Mouse (Mus musculus): ENCODE results near the gene Gpr152.
"Not testable (repeated sequence)": the region's sequence is repeated elsewhere in the genome, so short reads cannot be mapped to it uniquely, and the experiment has no call there.

Gpr152 gene

DNA sequence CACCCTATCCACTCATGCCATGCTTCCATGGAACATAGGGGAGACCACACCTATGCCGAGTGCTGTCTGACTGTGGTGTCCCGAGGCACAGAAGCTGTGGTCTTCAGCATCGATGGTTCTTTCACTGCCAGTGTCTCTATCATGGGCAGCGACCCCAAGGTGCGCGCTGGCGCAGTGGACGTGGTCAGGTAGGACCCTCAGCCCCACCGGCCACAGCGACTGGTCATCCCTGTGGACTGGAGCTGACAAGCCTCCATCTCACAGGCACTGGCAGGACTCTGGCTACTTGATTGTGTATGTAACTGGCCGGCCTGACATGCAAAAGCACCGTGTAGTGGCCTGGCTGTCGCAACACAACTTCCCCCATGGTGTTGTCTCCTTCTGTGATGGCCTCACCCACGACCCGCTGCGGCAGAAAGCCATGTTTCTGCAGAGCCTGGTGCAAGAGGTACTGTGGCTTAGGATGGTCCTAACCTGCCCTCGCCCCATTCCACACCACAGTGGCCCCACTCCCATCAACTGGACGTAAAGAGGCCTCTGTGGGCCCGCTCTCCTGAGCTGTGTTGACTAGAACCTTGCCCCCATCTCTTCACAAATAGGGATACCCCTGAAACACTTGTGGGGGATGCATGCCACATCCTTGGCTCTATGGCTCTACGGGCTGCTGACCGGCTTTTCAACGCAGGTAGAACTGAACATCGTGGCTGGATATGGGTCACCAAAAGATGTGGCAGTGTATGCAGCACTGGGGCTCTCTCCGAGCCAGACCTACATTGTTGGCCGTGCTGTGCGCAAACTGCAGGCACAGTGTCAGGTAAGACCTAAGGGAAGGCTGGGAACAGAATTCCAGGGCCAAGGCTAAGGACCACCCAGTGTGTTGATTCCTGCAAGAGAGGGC, 27.3 kb upstream of the Gpr152 start:
- DNase-seq = no peak

- peak; percentile 85 for DNase-seq
Observed at GRCm38 (mm10) chr19:4113186-4113805, 26.3 kb upstream of the Gpr152 start.

DNA sequence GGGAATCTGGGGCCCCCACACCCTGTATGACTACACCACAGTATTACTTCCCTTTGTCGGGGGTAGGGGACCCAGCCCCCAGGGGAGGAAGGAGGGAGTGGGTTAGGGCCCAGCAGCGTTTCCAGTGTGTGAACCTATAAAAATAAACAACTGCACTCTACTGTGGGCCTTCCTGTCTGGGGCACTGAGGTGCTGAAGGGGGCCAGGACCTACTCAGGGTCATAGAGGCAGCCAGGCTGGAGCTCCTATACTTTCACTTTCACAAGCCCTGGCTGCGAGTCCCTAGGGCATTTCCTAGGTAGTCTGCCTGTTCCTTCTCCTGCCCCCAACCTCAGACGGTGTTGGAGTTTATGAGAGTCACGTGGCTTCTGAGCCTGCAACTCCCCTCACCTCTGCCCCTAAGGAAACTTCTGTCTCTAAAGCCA, 25.8 kb upstream of the Gpr152 start:
- DNase-seq = peak; percentile 63

GRCm38 (mm10) chr19:4114551-4114950, 25.0 kb upstream of the Gpr152 start:
- DNase-seq = no peak

DNA sequence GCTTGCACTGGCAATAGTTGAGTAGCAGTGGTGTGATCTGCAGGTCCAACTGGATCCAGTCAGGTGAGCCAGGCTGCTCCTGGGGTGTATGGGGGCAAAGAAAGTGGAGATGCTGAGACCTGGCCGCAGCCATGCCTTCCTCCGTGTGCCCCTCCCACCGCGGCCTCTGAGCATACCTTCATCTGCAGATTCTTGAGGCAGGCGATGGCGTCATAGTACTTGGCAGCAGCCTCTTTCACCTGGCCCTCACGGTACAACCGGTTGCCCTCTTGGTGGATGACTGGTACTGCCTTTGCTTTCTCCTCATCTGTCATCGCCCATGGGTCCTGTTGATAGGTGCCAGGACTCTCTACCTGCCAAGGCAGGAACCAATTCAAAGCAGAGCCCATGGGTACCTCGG, 24.4 kb upstream of the Gpr152 start:
- no peak for DNase-seq

- DNase-seq = no peak
Observed at GRCm38 (mm10) chr19:4115816-4116215, 23.8 kb upstream of the Gpr152 start.

DNA sequence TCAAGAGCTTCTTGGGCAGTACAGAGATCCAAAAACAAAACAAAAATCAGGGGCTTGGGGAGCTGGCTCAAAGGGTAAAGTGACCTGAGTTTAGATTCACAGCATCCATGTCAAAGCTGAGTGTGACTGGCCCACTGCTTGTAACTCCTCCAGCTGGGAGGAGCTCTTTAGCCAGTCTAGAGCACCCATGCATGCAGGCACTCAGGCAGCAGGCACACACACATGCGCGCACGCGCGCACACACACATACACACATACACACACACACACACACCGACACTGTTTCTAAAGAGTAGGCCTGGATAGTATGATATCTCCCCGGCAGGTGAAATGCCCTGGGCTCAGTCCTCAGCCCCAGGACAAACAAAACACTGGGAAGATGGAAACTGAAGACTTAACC, 22.6 kb upstream of the Gpr152 start:
- DNase-seq = no peak

GRCm38 (mm10) chr19:4118350-4118749, 21.2 kb upstream of the Gpr152 start:
- DNase-seq = no peak

DNA sequence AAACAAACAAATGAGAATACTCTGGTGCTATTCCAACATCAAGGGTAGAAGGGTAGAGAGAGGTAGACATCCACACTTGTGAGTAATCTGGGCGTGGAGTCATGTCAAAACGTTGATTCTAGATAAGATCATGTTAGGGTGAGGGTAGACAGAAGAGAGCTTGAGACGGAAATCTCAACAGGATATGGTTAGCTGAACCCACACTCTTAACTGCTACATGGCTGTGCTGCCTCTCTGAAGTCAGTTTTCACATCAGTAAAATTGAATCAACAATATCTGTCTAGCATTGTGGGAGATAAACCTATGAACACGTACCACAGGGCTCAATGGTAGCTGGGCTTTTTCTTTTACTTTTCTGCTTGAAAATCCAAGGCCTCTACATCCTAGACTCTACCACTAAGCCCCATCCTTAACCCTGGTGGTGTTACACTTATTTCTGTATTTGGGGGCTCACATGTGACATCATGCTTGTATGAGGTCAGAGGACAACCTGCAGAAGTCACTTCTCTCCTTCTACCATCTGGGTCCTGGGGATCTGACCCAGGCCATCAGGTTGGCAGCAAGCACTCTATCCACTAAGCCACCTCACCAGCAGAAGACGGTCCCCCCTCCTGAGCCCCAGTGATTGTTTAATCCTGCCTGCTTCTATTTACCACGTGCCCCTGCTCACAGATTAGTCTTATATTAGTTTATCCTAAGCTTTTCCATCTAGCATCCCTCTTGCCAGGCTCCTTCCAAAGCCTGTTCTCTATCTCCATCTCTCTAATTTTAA, 19.7 kb upstream of the Gpr152 start:
- DNase-seq = no peak

DNA sequence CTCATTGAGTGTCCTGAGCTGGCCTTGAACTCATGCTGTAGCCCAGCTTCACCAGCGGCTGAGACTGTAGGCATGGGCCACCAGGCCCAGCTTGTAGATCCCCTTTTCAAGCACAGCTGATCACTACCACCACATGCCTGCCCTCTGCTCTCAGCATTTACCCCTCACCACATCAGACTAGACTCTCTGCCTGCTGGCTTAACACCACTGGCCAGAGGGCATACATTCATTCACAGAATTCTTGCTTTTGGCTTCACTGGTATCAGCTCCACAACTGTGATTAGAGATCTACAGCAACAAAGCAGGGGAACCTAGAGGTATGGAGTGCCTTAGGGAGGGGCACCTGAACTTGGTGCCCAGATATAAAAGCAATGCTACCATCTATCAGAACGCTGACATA, 19.1 kb upstream of the Gpr152 start:
- no peak for DNase-seq

- DNase-seq = peak; percentile 99
Observed at GRCm38 (mm10) chr19:4121097-4121805, 18.3 kb upstream of the Gpr152 start.

DNA sequence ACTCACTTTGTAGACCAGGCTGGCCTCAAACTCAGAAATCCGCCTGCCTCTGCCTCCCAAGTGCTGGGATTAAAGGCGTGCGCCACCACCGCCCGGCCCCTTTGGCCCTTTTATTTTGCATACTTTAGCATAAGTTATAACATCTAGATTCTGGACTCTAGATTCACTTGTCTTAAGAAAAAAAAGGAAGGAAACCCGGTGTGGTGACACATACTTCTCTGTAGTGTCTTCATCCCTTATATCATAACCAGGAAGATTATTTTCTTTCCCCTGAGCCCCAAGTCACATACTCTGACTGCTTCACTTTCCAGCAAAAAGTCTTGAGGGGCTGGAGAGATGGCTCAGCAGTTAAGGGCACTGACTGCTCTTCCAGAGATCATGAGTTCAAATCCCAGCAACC, 17.7 kb upstream of the Gpr152 start:
- DNase-seq = not testable (repeated sequence)

DNA sequence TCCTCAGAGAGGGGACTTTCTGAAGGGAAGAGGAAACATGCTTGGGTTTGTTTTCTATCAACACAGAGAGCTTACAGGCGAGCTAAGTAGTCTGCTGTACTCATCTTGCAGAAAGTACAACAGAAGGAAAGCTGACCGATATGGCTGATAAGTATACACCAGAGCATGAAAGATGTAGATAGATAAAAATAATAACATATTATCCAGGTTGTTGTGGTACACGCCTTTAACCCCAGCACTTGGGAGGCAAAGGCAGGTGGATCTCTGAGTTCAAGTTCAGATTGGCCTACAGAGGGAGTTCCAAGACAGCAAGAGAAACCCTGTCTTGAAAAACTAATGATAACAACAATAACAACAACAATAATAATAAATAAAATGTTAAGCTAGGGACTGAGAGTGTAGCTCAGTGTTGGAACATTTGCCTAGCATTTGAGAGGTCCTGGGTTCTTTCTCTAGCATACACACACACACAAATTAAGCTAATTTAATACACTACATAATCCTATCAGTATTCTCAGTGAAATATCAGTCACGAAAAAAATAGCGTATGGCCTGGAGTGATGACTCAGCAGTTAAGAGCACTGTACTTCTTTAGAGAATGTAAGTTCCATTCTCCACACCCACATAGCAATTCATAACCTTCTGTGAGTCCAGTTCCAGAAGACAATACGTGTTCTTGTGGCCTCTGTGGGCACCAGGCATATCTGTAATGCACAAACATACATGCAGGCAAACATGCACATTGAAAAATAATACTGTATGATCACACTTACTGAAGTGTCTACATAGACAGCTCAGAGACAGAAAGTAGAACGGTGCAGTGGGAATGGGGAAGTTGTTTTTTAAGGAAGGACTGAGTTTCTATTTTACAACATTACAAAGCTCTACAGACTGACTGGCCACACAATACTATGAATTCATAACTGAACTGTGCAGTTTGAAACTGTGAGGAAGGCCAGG, 16.9 kb upstream of the Gpr152 start:
- DNase-seq = no peak

- DNase-seq = no peak
Observed at GRCm38 (mm10) chr19:4124432-4124831, 15.2 kb upstream of the Gpr152 start.

GRCm38 (mm10) chr19:4125268-4125667, 14.3 kb upstream of the Gpr152 start:
- not testable (repeated sequence) for DNase-seq

DNA sequence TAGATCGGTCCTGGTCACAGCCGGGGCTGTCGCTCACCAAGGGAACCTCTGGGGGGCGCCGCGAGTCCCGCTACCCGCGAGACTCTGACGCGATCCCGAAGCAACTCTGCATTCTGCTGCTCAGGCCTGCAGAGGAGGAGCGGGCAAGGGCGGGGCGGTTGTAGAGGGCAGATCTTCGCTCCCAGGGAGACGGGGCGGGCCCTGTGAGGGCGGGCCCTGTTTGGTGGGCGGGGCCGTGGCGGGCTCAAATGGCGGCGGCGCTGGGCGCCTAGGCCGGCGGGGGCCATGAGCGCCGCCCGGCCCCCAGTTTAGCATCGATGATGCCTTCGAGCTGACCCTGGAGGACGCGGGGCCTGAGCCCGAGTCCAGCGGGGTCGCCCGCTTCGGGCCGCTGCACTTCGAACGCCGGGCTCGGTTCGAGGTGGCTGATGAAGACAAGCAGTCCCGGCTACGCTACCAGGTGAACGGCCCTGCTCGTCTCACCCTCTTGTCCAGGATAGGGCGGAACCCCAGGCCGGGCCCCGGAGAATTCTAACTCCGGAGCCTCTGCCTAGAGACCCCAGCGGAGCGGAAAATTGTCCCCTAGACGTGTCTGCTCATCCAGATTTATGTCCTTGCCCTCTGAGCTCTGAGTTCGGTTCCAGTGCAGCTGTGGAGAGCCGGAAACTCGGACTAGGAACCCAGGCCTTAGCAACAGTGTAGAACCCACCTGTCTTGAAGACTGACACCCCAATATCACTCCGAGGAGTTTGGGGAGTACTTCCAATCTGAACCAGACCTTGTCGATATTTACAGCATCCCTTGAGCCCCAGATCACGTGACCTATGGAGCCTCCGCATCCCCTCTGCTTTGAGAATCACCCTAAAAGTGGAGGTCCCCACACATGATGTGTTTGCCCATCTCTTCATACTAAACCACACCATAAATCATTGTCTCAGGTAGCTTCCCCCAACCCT, 13.6 kb upstream of the Gpr152 start, which contains the start of gene Aip:
TSS of gene Aip (minus strand) at position 118 of the 956 bp plus-strand sequence.
- DNase-seq = peak; percentile 98

DNA sequence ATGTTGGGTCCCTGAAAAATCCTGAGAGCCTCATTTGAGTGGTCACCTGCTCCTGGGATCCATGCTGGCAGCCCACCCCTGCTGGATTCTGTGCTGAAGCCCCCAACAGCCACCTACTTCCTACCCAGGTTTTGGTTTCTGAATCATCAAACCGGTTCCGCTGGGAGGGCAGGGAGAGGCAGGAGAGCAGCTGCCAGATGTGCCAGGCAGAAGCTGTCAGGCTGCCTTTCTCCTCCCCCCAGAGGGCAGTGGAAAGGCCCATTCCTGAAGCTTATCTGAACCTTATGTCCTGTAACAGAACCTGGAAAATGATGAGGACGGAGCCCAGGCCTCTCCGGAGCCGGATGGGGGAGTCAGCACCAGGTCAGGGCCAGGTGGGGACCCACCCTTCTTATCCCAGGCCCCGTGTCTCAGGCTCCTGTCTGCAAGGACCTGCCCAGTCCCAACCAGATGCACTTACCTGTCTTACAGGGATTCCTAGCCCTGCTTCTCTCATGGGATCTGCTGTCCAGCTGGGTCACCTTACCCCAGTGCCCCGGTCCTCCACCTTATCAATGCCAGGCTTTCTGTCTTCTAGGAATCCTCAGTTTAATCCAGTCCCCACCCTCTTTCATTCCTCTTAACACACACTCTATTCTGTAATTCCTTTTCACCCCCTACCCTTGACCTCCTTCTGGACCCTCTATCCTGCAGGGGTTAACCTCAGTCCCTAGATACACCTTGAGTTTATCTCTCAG, 12.7 kb upstream of the Gpr152 start:
- DNase-seq = no peak

GRCm38 (mm10) chr19:4129462-4129861, 10.1 kb upstream of the Gpr152 start:
- no peak for DNase-seq

- DNase-seq = no peak
Observed at GRCm38 (mm10) chr19:4130106-4130505, 9.5 kb upstream of the Gpr152 start.

- no peak for DNase-seq
Observed at GRCm38 (mm10) chr19:4131075-4131474, 8.5 kb upstream of the Gpr152 start.

Data from kidney, adult 11 months (tissue).